Mouse (Mus musculus) olfactory bulb, adult 2 months (tissue): ENCODE measurements around the gene Mst1r.

Experiments
- CTCF ChIP-seq: fragments of 200-500 bp; IDR thresholded peaks from 2 replicates; pipeline ENCODE4 v1.5.1; 2012; ENCODE audit warnings: low read depth, mild to moderate bottlenecking, low read length, moderate library complexity; ENCODE audit not compliant: insufficient read depth
- POLR2A ChIP-seq: fragments of 200-500 bp; IDR thresholded peaks from 2 replicates; pipeline ENCODE4 v1.6.1; 2012; ENCODE audit warnings: mild to moderate bottlenecking, low read depth, low read length, moderate library complexity; ENCODE audit not compliant: insufficient read depth

- no peak for TF ChIP-seq POLR2A
- no peak for TF ChIP-seq CTCF
These were observed 21.5 kb downstream of the Mst1r start, which contains the start of gene Actl11 for GRCm38 (mm10) chr9:107928169-107928568.
